Mouse (Mus musculus): ENCODE measurements around the gene Arid1a.

- TF ChIP-seq CTCF (IDR thresholded peaks at IDR 0.05; ENCODE audit: insufficient read depth, low read length) = no peak
- TF ChIP-seq POLR2A (IDR thresholded peaks at IDR 0.05; ENCODE audit: borderline replicate concordance, extremely low read depth, low read depth, low read length) = no peak
Measured at GRCm38 (mm10) chr4:133735282-133735681, 21.3 kb downstream of the Arid1a start.
